Mouse (Mus musculus): ENCODE results near the gene Lamtor3.

- TF ChIP-seq CTCF (IDR thresholded peaks at IDR 0.05; ENCODE audit: low read depth) (no peak), EP300 (IDR thresholded peaks at IDR 0.05; ENCODE audit: low read depth) (peak; percentile 44; the same call in 1 of the 2 replicates)
Measured at GRCm38 (mm10) chr3:137975856-137976423, 57.6 kb downstream of the Lamtor3 start.
